Mouse (Mus musculus): ENCODE data around the gene Lypd3.
A peak's percentile ranks its signal among the peaks of the same experiment; 100 is the strongest.

DNA sequence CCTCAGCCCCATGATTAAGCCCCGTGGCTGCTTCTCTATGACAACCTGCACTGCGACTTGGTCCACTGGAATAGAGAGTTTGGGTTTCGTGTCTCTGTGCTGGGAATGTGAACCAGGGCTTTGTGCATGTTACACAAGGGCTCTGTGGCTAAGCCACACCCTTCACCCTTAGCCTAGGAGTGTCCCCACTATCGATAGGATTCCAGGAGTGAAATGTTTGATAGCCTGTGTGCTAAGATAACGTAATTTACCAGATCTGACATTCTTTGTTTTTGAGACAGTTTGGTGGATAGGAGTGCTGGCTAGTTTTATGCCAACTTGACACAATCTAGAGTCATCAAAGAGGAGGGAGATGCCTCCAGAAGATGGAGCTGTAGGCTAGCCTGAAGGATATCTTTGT is 44.6 kb upstream of the Lypd3 start:
- TF ChIP-seq CTCF (IDR thresholded peaks at IDR 0.05; ENCODE audit: low read depth) (peak; percentile 30; the same call in 1 of the 2 replicates), EP300 (IDR thresholded peaks at IDR 0.05; ENCODE audit: low read depth) (peak; percentile 48; the same call in 1 of the 2 replicates)

All from liver, postnatal 0 days (tissue).